Mouse (Mus musculus): ENCODE data around the gene Tob2.

- TF ChIP-seq CTCF (IDR thresholded peaks at IDR 0.05; ENCODE audit: low read depth) (no peak), EP300 (IDR thresholded peaks at IDR 0.05; ENCODE audit: low read depth) (no peak)
Observed at GRCm38 (mm10) chr15:81808799-81809198, 49.8 kb downstream of the Tob2 start.

Data from liver, embryonic 14.5 days (tissue).